Mouse (Mus musculus) gastrocnemius, adult 2 months (tissue): ENCODE measurements around the gene Kcnk18. TPM values are rescaled to one million over a fixed set of nuclear protein-coding genes. Genes with fewer than 3 reads are reported as not detected.

ENCODE experiments used
- DNase-seq: peaks from one replicate; pipeline ENCODE4 v3.0.0; 2022
- H3K27ac ChIP-seq: fragments of 200-600 bp; 2 replicates; pipeline ENCODE4 v1.8.1; 2022; ENCODE audit warnings: mild to moderate bottlenecking
- H3K4me3 ChIP-seq: fragments of 200-600 bp; 2 replicates; pipeline ENCODE4 v1.8.1; 2022; ENCODE audit warnings: mild to moderate bottlenecking, moderate library complexity
- CTCF ChIP-seq: fragments of 200-600 bp; IDR thresholded peaks from 2 replicates; pipeline ENCODE4 v1.8.1; 2022; ENCODE audit warnings: antibody characterized with exemption, mild to moderate bottlenecking, moderate library complexity
- intact Hi-C: fragments of 180-260 bp; cut with DNase I; formaldehyde crosslinking; loops from one replicate; pipeline ENCODE4 v1.15.1; 2025
- total RNA-seq, 2 experiments: library from RNA; stranded (reverse); gene quantifications; 2 replicates each; pipeline ENCODE4 v1.2.3; 2021

Kcnk18 gene
- total RNA-seq, 2 experiments from 2014 or later = not detected

- no peak for TF ChIP-seq CTCF
- Histone ChIP-seq H3K27ac (no peak overlapping the region), H3K4me3 (no peak overlapping the region)
- no peak for DNase-seq
- intact Hi-C loops = loop anchor here (2.0 to 10.0 kb wide), 2 partner anchors 78 to 146 kb away; no protein-coding TSS in a partner anchor
Observed at GRCm38 (mm10) chr19:59238630-59239029, 19.6 kb downstream of the Kcnk18 start.

DNA sequence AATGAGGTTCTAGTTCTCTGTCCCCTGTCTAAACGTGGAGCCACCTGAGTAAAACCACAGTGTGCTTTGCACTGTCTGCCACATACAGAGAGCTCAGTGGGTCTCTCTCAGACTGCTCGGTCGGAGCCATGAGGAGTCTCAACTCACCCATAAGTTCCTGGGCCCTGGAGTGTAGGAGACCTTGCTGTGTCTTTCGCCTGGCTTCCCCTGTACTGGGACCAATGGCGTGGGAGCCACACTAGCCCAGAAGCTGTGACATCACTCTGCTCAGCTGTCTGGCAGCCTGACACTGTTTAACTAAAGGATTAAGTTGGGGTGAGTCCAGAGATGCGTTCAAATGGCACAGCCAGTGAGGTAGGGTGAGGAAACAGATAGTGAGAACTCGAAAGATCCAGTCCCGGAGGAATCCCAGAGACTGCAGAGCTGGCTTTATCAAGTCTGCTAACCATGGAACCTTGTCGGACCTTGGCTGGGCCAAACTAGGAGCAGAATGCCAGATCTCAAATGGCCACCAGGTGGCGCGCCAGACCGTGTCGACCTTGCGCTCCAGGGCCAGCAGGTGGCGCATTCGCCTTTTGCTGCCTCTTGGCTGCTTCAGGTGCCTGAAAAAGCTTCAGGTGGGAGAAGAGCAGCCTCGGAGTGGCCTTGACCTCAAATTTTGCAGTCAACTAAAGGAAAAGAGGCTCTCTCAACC is 20.3 kb downstream of the Kcnk18 start:
- H3K4me3 ChIP-seq = no peak overlapping the region
- DNase-seq = peak; percentile 85
- TF ChIP-seq CTCF = no peak
- intact Hi-C loops = loop anchor here (2.0 to 10.0 kb wide), 2 partner anchors 78 to 146 kb away; no protein-coding TSS in a partner anchor
- no peak overlapping the region for H3K27ac ChIP-seq

DNA sequence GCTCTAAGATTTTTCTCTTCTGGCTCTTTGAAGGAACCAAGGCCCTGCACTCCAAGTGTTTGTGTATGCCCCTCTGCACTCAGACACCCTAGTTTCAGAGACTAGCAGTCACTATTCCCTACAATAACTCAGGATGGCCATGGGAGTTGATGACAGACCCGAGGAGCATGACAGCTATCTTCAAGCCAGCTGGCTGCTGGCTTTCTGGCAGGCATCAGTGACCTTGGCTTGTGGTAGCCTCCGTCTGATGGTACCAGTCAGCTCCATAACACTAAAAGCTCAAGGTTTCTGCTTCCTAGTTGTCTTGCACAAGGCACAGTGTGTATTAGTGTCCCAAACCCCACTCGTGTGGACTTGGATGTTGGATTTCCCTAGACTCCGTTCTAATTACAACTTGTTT is 23.0 kb downstream of the Kcnk18 start:
- Histone ChIP-seq H3K27ac (no peak overlapping the region), H3K4me3 (no peak overlapping the region)
- no peak for DNase-seq
- intact Hi-C loops = no loop called here
- TF ChIP-seq CTCF = no peak

DNA sequence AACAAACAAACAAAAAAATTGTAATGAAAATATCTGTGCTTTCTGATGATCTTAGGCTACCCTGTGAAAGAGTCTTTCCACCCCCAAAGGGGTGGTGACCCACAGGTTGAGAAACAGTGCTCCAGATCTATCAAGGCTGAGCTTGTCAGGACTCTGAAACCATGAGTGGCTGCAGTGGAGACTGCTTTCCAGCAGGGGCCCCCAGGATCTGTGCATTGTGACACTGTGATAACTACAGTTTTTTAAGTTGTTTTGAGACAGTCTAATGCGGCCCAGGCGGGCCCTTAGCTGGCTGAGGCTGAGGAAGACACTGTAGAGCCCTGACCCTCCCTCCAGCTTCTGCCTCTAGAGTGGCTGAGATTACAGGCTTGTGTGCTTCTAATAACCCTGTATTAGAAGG is 24.0 kb downstream of the Kcnk18 start:
- Histone ChIP-seq H3K27ac (no peak overlapping the region), H3K4me3 (no peak overlapping the region)
- intact Hi-C loops = no loop called here
- TF ChIP-seq CTCF = no peak
- DNase-seq = no peak

DNA sequence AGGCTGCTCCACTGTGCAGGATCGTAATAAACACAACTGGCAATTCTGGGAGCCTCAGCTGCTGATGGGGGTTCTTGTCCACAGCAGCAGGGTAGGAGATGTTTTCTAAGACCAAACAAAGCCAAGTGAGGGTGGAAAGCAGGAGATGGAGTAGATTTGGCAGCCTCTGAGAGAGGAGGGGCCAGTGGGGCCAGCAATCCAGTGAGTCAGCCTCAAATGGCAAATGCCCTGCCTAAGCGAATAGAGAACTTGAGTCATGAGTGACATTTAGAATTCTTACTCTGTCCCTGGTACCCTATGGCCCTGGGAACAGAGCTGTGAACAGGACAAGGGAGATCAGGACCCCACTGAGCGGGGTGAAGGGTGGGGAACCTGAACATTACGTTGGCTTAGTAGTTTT is 29.1 kb downstream of the Kcnk18 start:
- H3K4me3 ChIP-seq = no peak overlapping the region
- no peak overlapping the region for H3K27ac ChIP-seq
- intact Hi-C loops = no loop called here
- no peak for TF ChIP-seq CTCF
- no peak for DNase-seq

- intact Hi-C loops = no loop called here
- Histone ChIP-seq H3K27ac (no peak overlapping the region), H3K4me3 (no peak overlapping the region)
- DNase-seq = no peak
- no peak for TF ChIP-seq CTCF
Observed at GRCm38 (mm10) chr19:59248553-59249286, 29.7 kb downstream of the Kcnk18 start.

- Histone ChIP-seq H3K4me3 (no peak overlapping the region), H3K27ac (no peak overlapping the region)
- no peak for DNase-seq
- no peak for TF ChIP-seq CTCF
- intact Hi-C loops = no loop called here
Observed at GRCm38 (mm10) chr19:59252651-59253050, 33.6 kb downstream of the Kcnk18 start.

DNA sequence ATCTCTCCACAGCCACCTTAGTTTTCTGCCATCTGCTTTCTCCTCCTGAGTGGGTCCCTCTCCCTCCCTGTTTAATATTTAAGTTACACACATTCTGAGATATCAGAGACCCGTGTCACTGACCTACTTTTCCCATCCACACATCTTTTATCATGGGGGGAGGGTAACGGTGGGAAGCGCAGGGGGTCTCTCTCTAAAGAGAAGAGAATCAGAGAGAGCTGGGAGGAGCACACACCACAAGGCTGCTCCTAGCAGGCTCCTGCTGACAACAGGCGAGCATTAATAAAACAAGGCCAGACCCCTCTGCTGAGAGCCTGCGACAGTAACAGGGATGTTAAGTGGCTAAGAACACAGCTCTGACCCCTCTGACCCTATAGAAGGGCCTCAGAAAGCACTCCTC is 40.6 kb downstream of the Kcnk18 start:
- TF ChIP-seq CTCF = no peak
- H3K27ac ChIP-seq = no peak overlapping the region
- H3K4me3 ChIP-seq = no peak overlapping the region
- intact Hi-C loops = no loop called here
- no peak for DNase-seq

DNA sequence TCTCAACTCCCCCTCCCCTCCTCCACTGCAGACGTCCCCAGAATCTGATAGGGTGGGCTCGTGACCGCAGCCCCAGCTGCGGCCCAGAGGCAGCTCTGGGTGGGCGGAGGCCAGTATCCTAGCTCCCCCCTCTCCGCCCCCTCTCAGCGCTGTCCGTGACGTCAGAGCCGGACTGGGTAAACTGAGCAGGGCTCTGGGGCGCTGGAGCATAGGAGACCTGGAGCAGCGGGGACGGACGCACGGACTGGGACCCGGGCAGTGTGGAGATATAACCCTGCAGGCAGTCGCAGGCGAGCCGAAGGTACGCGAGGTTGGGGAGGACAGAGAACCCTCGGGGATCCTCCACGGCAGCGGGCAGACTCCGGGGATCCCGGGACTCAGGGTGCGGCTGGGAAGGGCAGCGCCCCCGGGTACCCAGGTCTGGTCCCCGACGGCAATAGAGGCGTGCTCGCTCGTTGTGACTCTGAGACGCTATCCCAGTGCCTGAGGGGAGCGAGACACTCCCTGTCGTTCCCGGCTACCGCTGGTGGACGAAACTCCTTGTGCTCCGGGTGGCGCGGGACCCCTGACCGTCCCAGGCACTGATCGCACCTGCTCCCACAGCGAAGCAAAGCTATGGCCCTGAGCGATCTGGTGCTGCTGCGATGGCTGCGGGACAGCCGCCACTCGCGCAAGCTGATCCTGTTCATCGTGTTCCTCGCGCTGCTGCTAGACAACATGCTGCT is 41.9 kb downstream of the Kcnk18 start, which contains the start of gene Slc18a2:
Slc18a2 (plus strand) TSS at position 179 of the 725 bp plus-strand sequence.
- no peak for TF ChIP-seq CTCF
- intact Hi-C loops = no loop called here
- Histone ChIP-seq H3K27ac (no peak within 1 kb of the TSS), H3K4me3 (peak within 1 kb of the TSS; percentile 34)
- no peak for DNase-seq

DNA sequence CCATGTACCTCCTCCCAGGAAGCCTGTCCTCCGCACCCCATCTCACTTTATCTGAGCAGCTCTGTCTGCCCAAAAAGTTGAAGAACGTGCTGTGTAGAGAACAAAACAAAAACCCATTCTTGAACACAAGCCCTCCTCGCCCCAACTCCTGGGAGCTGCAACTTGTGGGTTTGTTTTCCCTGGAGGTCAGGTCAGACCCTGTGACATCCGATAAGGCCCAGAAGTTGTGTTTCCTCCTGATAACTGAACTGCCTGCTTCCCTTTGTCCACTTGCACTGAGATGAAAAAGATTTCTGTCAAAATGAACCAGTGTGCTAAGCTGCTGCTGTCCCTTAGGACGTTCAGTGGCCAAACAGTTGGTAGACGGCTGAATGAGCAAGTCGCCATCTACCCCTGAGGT is 42.6 kb downstream of the Kcnk18 start:
- Histone ChIP-seq H3K4me3 (no peak overlapping the region), H3K27ac (no peak overlapping the region)
- TF ChIP-seq CTCF = no peak
- intact Hi-C loops = no loop called here
- DNase-seq = no peak

DNA sequence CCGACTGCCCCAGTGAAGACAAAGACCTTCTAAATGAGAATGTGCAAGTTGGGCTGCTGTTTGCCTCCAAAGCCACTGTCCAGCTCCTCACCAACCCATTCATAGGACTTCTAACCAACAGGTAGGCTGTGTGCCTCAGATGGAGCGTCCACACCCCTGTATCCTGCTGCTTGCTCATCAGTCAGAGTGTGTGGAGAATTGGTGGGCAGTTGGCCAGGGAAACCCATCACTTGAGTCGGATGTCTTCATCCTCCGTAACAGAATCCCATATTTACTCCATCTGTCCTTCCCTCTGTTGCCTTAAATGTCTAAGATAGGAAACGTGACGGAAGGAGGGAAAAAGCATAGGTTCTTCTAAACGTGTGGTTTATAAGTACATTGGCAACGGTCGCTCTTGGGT is 44.2 kb downstream of the Kcnk18 start:
- no peak for TF ChIP-seq CTCF
- intact Hi-C loops = no loop called here
- no peak overlapping the region for H3K4me3 ChIP-seq
- DNase-seq = no peak
- H3K27ac ChIP-seq = no peak overlapping the region

DNA sequence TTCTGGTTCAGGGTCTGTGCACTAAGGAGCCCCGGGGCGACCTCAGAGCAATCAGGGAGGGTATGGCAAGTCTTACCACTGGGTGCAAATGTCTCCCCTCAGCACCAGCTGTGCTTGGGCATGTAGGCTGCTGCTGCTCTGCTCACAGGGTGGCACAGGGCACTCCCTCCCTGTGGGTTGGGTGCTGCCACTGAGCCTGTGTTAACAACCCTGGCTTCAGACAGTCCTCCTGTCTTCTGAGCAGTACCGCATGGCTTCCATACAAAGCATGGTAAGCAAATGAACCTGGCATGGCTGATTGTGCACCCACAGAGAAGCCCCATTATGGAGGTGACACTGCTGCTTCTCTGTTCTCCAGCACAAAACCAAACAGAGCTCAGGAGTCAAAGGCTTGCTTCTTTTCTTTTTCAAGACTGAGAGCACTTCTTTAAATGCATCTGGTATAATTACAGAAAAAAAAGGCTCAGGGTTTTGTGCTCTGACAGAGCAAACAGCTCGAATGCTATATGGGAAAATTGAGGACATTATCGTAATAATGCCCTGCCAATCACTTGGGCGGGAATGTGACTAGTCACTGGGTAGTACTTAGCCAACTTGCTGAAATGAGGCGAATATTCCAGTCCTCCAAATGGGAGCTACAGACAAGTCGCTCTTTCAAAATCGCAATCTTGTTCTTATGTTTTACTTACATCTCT is 46.0 kb downstream of the Kcnk18 start:
- TF ChIP-seq CTCF = no peak
- DNase-seq = no peak
- intact Hi-C loops = no loop called here

GRCm38 (mm10) chr19:59265907-59266306 is 46.9 kb downstream of the Kcnk18 start:
- no peak for DNase-seq
- Histone ChIP-seq H3K27ac (no peak overlapping the region), H3K4me3 (no peak overlapping the region)
- no peak for TF ChIP-seq CTCF
- intact Hi-C loops = no loop called here

More for the DNA sequence above, 46.0 kb downstream of the Kcnk18 start:
- H3K4me3 ChIP-seq = no peak overlapping the region
- no peak overlapping the region for H3K27ac ChIP-seq
